Mouse (Mus musculus) embryonic facial prominence, embryonic 11.5 days (tissue): ENCODE results near the gene Wdr89. TPM values are rescaled to one million over a fixed set of nuclear protein-coding genes. Genes with fewer than 3 reads are reported as not detected.

Source experiments
- ATAC-seq: fragments of 200-750 bp; cut with Nextera tagmentation; replicated peaks from 2 replicates; pipeline ENCODE4 v1.8.0; 2017; ENCODE audit warnings: low read depth; ENCODE audit not compliant: insufficient number of reproducible peaks, low FRiP score, low TSS enrichment
- DNase-seq: peaks from one replicate; pipeline ENCODE4 v3.0.0-alpha.2; 2015; ENCODE audit warnings: low spot score
- H3K27ac ChIP-seq: fragments of 300-500 bp; sonication (generic); replicated peaks from 2 replicates; pipeline ENCODE4 v1.5.1; 2014; ENCODE audit warnings: mild to moderate bottlenecking, low read depth, low read length, control low read depth
- H3K27me3 ChIP-seq: fragments of 300-500 bp; sonication (generic); 2 replicates; pipeline ENCODE4 v1.6.1; 2014; ENCODE audit warnings: mild to moderate bottlenecking, low read length, moderate library complexity, mixed read lengths; ENCODE audit not compliant: control insufficient read depth, insufficient read depth
- H3K36me3 ChIP-seq: fragments of 300-500 bp; sonication (generic); replicated peaks from 2 replicates; pipeline ENCODE4 v1.6.1; 2014; ENCODE audit warnings: low read depth, mild to moderate bottlenecking, low read length, moderate library complexity, mixed read lengths; ENCODE audit not compliant: control insufficient read depth, insufficient read depth
- H3K4me1 ChIP-seq: fragments of 300-500 bp; sonication (generic); 2 replicates; pipeline ENCODE4 v1.6.1; 2014; ENCODE audit warnings: low read length, mixed read lengths; ENCODE audit not compliant: control insufficient read depth, insufficient read depth
- H3K4me2 ChIP-seq: fragments of 300-500 bp; sonication (generic); 2 replicates; pipeline ENCODE4 v1.6.1; 2014; ENCODE audit warnings: low read depth, mild to moderate bottlenecking, control low read depth, low read length, moderate library complexity
- H3K4me3 ChIP-seq: fragments of 300-500 bp; sonication (generic); 2 replicates; pipeline ENCODE4 v1.5.1; 2014; ENCODE audit warnings: low read depth, low read length, control low read depth
- H3K9ac ChIP-seq: fragments of 300-500 bp; sonication (generic); replicated peaks from 2 replicates; pipeline ENCODE4 v1.6.1; 2014; ENCODE audit warnings: mild to moderate bottlenecking, control low read depth, low read length
- H3K9me3 ChIP-seq: fragments of 300-500 bp; sonication (generic); replicated peaks from 2 replicates; pipeline ENCODE4 v1.6.1; 2016; ENCODE audit warnings: mild to moderate bottlenecking, low read length, inconsistent platforms, mixed read lengths; ENCODE audit not compliant: control insufficient read depth
- WGBS: fragments of 180-500 bp; shearing (Covaris S2); extraction: QIAGEN DNeasy Blood & Tissue Kit; methylation state at CpG from one replicate; pipeline ENCODE4 v1.1.7; 2014; 5-methylcytosine and 5-hydroxymethylcytosine counted together
- polyA plus RNA-seq: library from polyadenylated mRNA; unstranded; fragments of >200 nt; fragmentation: Nextera tagmentation; extraction: Ambion mirVana; gene quantifications from 2 replicates; pipeline ENCODE4 v1.2.1, GENCODE M21; 2014

Gene Wdr89
- polyA plus RNA-seq, 1 experiment from 2014 or later, result 13.9 TPM

DNA sequence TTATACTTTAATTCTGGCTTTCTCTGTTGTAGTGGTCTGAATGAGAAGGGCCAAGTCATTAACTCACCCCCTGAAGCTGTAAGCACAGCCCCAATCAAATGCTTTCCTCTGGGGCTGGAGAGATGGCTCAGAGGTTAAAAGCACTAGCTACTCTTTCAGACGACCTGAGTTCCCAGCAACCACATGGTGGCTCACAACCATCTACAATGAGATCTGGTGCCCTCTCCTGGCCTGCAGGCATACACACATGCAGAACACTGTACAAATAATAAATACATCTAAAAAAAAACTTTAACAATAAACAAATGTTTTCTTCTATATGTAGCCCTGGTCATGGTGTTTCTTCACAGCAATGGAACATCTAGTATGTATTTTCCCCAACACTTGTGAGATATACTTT is 39.7 kb downstream of the Wdr89 start:
- 70% methylated on average over 1 of the region's 1 CpGs for WGBS
- no peak for ATAC-seq
- Histone ChIP-seq H3K27ac (no peak overlapping the region), H3K9ac (no peak overlapping the region), H3K27me3 (no peaks in the 10 kb centered on the region), H3K4me1 (no peaks in the 10 kb centered on the region), H3K4me3 (no peak overlapping the region), H3K4me2 (no peak overlapping the region), H3K36me3 (no peaks in the 10 kb centered on the region), H3K9me3 (no peaks in the 10 kb centered on the region)
- no peak for DNase-seq

DNA sequence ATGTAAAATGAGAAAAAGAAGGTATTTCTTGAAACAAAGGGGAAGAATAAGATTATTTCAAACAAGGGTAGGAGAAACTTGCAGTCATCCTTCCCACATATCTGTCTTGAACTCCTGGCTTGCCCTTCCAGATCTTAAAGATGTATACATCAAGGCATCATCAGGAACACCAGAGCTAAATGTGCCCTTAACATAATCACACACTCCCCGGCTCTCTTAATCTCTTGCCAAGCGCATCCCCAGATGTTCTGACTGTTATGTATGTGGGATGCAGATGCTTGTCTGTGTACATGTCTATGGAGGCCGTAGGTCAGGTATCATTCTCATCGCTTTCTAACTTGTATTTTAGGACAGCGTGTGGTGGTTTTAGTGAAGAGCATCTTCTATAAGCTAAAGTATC is 46.0 kb downstream of the Wdr89 start:
- Histone ChIP-seq H3K4me1 (no peaks in the 10 kb centered on the region), H3K4me2 (no peak overlapping the region), H3K36me3 (no peaks in the 10 kb centered on the region), H3K4me3 (no peak overlapping the region), H3K27ac (no peak overlapping the region), H3K9me3 (no peaks in the 10 kb centered on the region), H3K9ac (no peak overlapping the region), H3K27me3 (no peaks in the 10 kb centered on the region)
- WGBS, result 94% methylated on average over 5 of the region's 5 CpGs
- no peak for DNase-seq
- ATAC-seq, result no peak

DNA sequence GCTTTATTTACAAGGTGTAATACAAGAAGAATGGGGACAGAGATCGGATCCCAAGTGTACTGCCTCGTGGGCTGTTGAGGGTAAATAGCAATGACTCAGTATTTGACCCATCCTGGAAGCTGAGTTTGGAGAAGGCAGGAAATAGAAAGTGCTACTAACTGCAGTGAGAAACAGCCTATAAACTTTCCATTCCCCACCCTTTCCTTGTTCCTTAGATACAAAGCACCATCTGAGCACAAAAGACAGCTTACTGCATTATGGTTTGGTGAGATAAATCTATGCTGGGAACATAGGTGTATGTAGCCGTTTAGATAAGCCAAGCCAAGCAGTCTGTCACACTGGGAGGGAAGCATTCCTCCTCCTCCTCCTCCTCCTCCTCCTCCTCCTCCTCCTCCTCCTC is 46.5 kb downstream of the Wdr89 start:
- no peaks in the 10 kb centered on the region for H3K4me1 ChIP-seq
- H3K9ac ChIP-seq, result no peak overlapping the region
- no peaks in the 10 kb centered on the region for H3K9me3 ChIP-seq
- no peaks in the 10 kb centered on the region for H3K36me3 ChIP-seq
- WGBS, result 70% methylated on average over 3 of the region's 3 CpGs
- H3K4me2 ChIP-seq, result no peak overlapping the region
- DNase-seq, result no peak
- no peak overlapping the region for H3K4me3 ChIP-seq
- no peak for ATAC-seq
- no peaks in the 10 kb centered on the region for H3K27me3 ChIP-seq
- H3K27ac ChIP-seq, result no peak overlapping the region

- WGBS, result 55% methylated on average over 8 of the region's 8 CpGs
- H3K27ac ChIP-seq, result no peak overlapping the region
These were observed 52.5 kb downstream of the Wdr89 start for GRCm38 (mm10) chr12:75616841-75617240.

DNA sequence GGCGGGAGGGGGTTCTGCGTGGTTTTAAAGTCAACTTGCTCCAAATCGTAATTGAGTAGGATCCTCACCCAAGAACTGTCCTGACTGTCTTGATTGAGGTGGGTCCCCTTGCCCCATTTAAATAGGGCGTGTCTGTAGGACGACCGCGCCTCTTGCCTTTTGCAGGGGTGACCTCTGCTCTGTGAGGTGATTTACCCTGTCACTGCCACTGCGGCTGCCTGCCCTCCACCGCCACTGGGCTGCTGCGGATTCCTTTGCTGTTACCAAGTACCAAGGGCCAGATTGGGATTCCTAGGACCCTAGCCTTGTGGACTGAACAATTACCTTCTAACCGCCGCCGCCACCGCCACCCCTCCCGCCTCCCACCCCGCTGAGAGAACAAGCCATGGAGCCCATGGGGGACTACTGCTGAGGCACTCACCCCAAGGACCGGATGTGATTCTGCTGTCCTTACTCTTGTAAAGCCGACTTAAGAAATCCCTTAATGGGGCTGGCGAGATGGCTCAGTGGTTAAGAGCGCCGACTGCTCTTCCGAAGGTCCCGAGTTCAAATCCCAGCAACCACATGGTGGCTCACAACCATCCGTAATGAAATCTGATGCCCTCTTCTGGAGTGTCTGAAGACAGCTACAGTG is 53.1 kb downstream of the Wdr89 start:
- ATAC-seq (no peak), DNase-seq (peak; percentile 22)
- no peak overlapping the region for H3K27ac ChIP-seq
- 4% methylated on average over 23 of the region's 24 CpGs for WGBS
- H3K4me2 ChIP-seq, result peak overlapping the region; percentile 41
- H3K36me3 ChIP-seq, result no peaks in the 10 kb centered on the region
- H3K27me3 ChIP-seq, result no peaks in the 10 kb centered on the region
- H3K9me3 ChIP-seq, result no peaks in the 10 kb centered on the region
- H3K4me1 ChIP-seq, result no peaks in the 10 kb centered on the region
- H3K4me3 ChIP-seq, result peak overlapping the region; percentile 2; the same call in 1 of the 2 replicates
- H3K9ac ChIP-seq, result no peak overlapping the region

More at GRCm38 (mm10) chr12:75616841-75617240, 52.5 kb downstream of the Wdr89 start:
- Histone ChIP-seq H3K4me2 (no peak overlapping the region), H3K4me1 (no peaks in the 10 kb centered on the region), H3K9me3 (no peaks in the 10 kb centered on the region), H3K36me3 (no peaks in the 10 kb centered on the region), H3K9ac (no peak overlapping the region), H3K4me3 (no peak overlapping the region), H3K27me3 (no peaks in the 10 kb centered on the region)
- no peak for ATAC-seq
- no peak for DNase-seq

- 52% methylated on average over 3 of the region's 3 CpGs for WGBS
- ATAC-seq (no peak), DNase-seq (no peak)
- Histone ChIP-seq H3K27me3 (no peaks in the 10 kb centered on the region), H3K4me1 (no peaks in the 10 kb centered on the region), H3K9me3 (no peaks in the 10 kb centered on the region), H3K4me2 (no peak overlapping the region), H3K27ac (no peak overlapping the region), H3K4me3 (no peak overlapping the region), H3K36me3 (no peaks in the 10 kb centered on the region), H3K9ac (no peak overlapping the region)
These were observed 53.8 kb downstream of the Wdr89 start for GRCm38 (mm10) chr12:75615556-75615955.

GRCm38 (mm10) chr12:75612711-75613110 is 56.6 kb downstream of the Wdr89 start:
- Histone ChIP-seq H3K9ac (no peak overlapping the region), H3K9me3 (no peaks in the 10 kb centered on the region), H3K36me3 (no peaks in the 10 kb centered on the region), H3K4me2 (no peak overlapping the region), H3K27me3 (no peaks in the 10 kb centered on the region), H3K4me3 (no peak overlapping the region), H3K27ac (no peak overlapping the region), H3K4me1 (no peaks in the 10 kb centered on the region)
- WGBS, result 90% methylated on average over 7 of the region's 7 CpGs
- DNase-seq (no peak), ATAC-seq (no peak)

- Histone ChIP-seq H3K9me3 (no peaks in the 10 kb centered on the region), H3K27me3 (no peaks in the 10 kb centered on the region), H3K36me3 (no peaks in the 10 kb centered on the region), H3K4me1 (no peaks in the 10 kb centered on the region), H3K27ac (no peak overlapping the region), H3K4me3 (no peak overlapping the region), H3K9ac (peak overlapping the region; percentile 25; the same call in 1 of the 2 replicates), H3K4me2 (0 out of 2 replicates have a peak overlapping the region, but pooled peaks have one; percentile 7)
- DNase-seq (peak; percentile 68), ATAC-seq (no peak)
- WGBS, result 6% methylated on average over 4 of the region's 4 CpGs
These were observed 69.8 kb downstream of the Wdr89 start for GRCm38 (mm10) chr12:75599490-75599889.
